Mouse (Mus musculus): ENCODE measurements at regions not wholly inside any gene's neighbourhood (a gene's known extent, or its start where the extent isn't known, plus 50 kb on each side); places are given as distances from the start of the nearest gene placed in this dataset.

GRCm38 (mm10) chr13:25664963-25665606 lies 394.8 kb upstream of the Nrsn1 start:
- TF ChIP-seq CTCF (IDR thresholded peaks at IDR 0.05; ENCODE audit: control insufficient read depth, insufficient read depth, insufficient replicate concordance, low read depth, low read length) (no peak), POLR2A (IDR thresholded peaks at IDR 0.05; ENCODE audit: control insufficient read depth, low read depth, low read length) (no peak)
